Mouse (Mus musculus) left cerebral cortex, adult 8-10 months (tissue): ENCODE measurements around the gene Rnf5. TPM values are rescaled to one million over a fixed set of nuclear protein-coding genes. Genes with fewer than 3 reads are reported as not detected.

Experiments used
- DNase-seq, 2 experiments: peaks; one replicate each; pipeline ENCODE4 v3.0.0; 2022; ENCODE audit warnings: low spot score in 2 of 2
- total RNA-seq, 4 experiments: library from RNA; stranded (reverse); gene quantifications; 2 replicates each; pipeline ENCODE4 v1.2.4; 2022

The Rnf5 gene
- total RNA-seq, 4 experiments from 2014 or later: 73.3 to 77.6 (median 76.0) TPM

DNA sequence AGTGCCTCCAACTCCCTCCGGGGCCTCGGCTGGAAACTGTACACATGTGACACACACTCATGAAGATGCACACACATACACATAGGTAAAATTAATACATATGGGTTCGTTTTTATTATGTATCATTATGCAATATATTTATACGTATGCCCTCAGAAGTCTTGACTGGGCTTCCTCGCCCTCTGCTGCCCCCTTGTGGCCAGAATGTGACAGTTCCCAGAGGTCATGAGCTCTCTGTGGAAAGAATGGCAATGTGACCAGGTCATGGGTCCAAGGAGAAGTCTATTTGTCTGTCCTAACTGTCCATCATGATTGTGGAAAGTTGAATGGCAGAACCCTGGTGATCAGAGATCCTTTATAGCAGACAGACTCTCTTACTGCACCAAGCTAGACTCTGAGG is 48.0 kb downstream of the Rnf5 start:
- peak in 1 of 2 experiments; percentile 65 for DNase-seq

Other genes starting within 250 kb of the Rnf5 start
- under 1 TPM; 0.49 to 0.82 (median 0.63) TPM for gene Btnl2, start 248.9 kb downstream of the Rnf5 start, total RNA-seq
- not detected for gene Btnl1, start 226.6 kb downstream of the Rnf5 start, total RNA-seq
- 1 to 10 TPM; 3.3 to 5.1 (median 4.3) TPM for gene BC051142, start 204.9 kb downstream of the Rnf5 start, total RNA-seq
- not detected for gene Btnl4, start 126.4 kb downstream of the Rnf5 start, total RNA-seq
- gene Btnl6, start 86.3 kb downstream of the Rnf5 start, total RNA-seq: not detected
- gene Notch4, start 39.4 kb downstream of the Rnf5 start, total RNA-seq: 10 to 100 TPM in 1 of 4 experiments, 1 to 10 TPM in 3; 9.4 to 13.0 (median 9.6) TPM
- gene Gpsm3, start 13.9 kb downstream of the Rnf5 start, total RNA-seq: 1 to 10 TPM; 2.1 to 4.2 (median 3.4) TPM
- 10 to 100 TPM; 59.5 to 66.5 (median 62.6) TPM for gene Pbx2, start 12.4 kb downstream of the Rnf5 start, total RNA-seq
- gene Ager, start 5.8 kb downstream of the Rnf5 start, total RNA-seq: under 1 TPM; 0.39 to 0.83 (median 0.54) TPM
- gene Agpat1, start 572 bp upstream of the Rnf5 start, total RNA-seq: 100 to 1,000 TPM; 150 to 164 (median 155) TPM
- gene Egfl8, start 12.3 kb upstream of the Rnf5 start, total RNA-seq: 1 to 10 TPM; 3.0 to 4.9 (median 3.4) TPM
- gene Ppt2, start 24.8 kb upstream of the Rnf5 start, total RNA-seq: 10 to 100 TPM; 38.1 to 48.6 (median 45.4) TPM
- gene Prrt1, start 25.8 kb upstream of the Rnf5 start, total RNA-seq: 100 to 1,000 TPM in 3 of 4 experiments, 10 to 100 TPM in 1; 90.1 to 149 (median 116) TPM
- gene Fkbpl, start 41.1 kb upstream of the Rnf5 start, total RNA-seq: 10 to 100 TPM; 12.5 to 16.7 (median 14.8) TPM
- 10 to 100 TPM; 46.3 to 56.8 (median 53.7) TPM for gene Atf6b, start 43.5 kb upstream of the Rnf5 start, total RNA-seq
- 1 to 10 TPM; 2.5 to 3.1 (median 2.8) TPM for gene Tnxb, start 66.8 kb upstream of the Rnf5 start, total RNA-seq
- gene C4b, start 140.2 kb upstream of the Rnf5 start, total RNA-seq: 100 to 1,000 TPM in 2 of 4 experiments, 10 to 100 TPM in 2; 27.2 to 188 (median 81.4) TPM
- 1 to 10 TPM in 2 of 4 experiments, not detected in 2; 3.1 to 3.7 TPM for gene Cyp21a1, start 200.9 kb upstream of the Rnf5 start, total RNA-seq
- gene Stk19, start 233.3 kb upstream of the Rnf5 start, total RNA-seq: 10 to 100 TPM; 45.3 to 49.5 (median 47.7) TPM
- gene Dxo, start 233.3 kb upstream of the Rnf5 start, total RNA-seq: 10 to 100 TPM; 31.8 to 37.2 (median 34.0) TPM
- 10 to 100 TPM; 61.1 to 73.1 (median 67.3) TPM for gene Skiv2l, start 246.5 kb upstream of the Rnf5 start, total RNA-seq
- gene Nelfe, start 246.7 kb upstream of the Rnf5 start, total RNA-seq: 10 to 100 TPM; 34.8 to 38.3 (median 37.2) TPM